8 mouse cellular contexts compared by ENCODE assay signal in the genomic region with DNA sequence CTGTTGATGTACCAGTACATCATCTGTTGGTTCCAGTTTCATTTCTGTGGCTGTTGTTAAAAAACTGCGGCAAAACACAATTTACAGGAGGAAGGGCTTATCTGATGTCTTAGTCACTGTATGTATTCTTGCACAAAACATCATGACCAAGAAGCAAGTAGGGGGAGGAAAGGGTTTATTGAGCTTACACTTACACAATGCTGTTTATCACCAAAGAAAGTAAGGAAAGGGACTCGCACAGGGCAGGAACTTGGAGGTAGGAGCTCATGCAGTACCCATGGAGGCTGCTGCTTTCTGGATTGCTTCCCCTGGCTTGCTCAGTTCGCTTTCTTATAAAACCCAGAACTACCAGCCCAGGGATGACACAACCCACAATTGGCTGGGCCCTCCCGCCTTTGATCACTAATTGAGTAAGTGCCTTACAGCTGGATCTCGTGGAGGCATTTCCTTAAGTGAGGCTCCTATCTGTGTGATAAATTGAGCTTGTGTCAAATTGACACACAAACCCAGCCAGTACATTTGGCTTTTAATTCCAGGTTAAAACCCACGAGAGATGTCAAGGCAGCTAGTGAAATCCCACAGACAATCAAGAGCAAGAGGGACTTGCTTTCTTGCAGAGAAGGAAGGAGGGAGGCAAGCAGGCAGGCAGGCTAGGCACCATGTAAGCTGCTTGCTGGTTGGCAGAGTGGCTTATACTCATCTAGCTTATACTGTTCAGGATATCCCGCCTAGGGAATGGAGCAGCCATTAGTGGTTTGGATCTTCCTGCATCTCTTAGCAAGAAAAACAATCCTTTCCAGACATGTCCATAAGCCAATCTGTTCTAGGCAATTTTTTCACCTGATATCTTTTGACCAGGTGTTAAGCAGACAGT. TPM values are rescaled to one million over a fixed set of nuclear protein-coding genes. Genes with fewer than 3 reads are reported as not detected.
A peak's percentile ranks its signal among the peaks of the same experiment; 100 is the strongest.
DNase-seq lines count a peak whose midpoint lies in the region; ATAC-seq and TF ChIP-seq lines count a peak whose summit lies in the region.

No protein-coding gene starts in this region.

- no peak for DNase-seq in cerebellum, adult 2 months
- no peak for DNase-seq in cerebellum, postnatal 4 days (ENCODE audit: low spot score in 2 of 2)
- peak; percentile 67 for DNase-seq in A20 (ENCODE audit: low read depth, low spot score)
- DNase-seq in embryonic facial prominence, embryonic 14.5 days (ENCODE audit: low spot score) = no peak
- no peak for DNase-seq in cerebellum, adult 11 months
- no peak for DNase-seq in kidney, postnatal 25 days

- H3K36me3 ChIP-seq in embryonic facial prominence, embryonic 14.5 days (ENCODE audit: control insufficient read depth, insufficient read depth, low read length) = peaks cover 28% of the 10 kb centered on the region
- peaks cover 25% of the 10 kb centered on the region for H3K36me3 ChIP-seq in limb, embryonic 15.5 days
- 0 out of 2 replicates have a peak, but pooled peaks cover 7% of the 10 kb centered on the region for H3K36me3 ChIP-seq in stomach, embryonic 16.5 days (ENCODE audit: control insufficient read depth, insufficient read depth, low read length)

- WGBS in cerebellum, adult 2 months = 76% methylated on average over 7 of the region's 7 CpGs
- 51% methylated on average over 7 of the region's 7 CpGs for WGBS in embryonic facial prominence, embryonic 14.5 days
- WGBS in limb, embryonic 15.5 days = 40% methylated on average over 7 of the region's 7 CpGs
- 50% methylated on average over 7 of the region's 7 CpGs for WGBS in stomach, embryonic 16.5 days

- no peak overlapping the region for H3K27ac ChIP-seq in cerebellum, adult 2 months (ENCODE audit: insufficient read depth, low read length)
- no peak overlapping the region for H3K27ac ChIP-seq in embryonic facial prominence, embryonic 14.5 days (replicated peaks; ENCODE audit: low read depth, low read length)
- H3K27ac ChIP-seq in limb, embryonic 15.5 days = no peak overlapping the region
- no peak overlapping the region; the same call in 1 of the 2 replicates for H3K27ac ChIP-seq in stomach, embryonic 16.5 days (ENCODE audit: low read length)

- no peak for ATAC-seq in embryonic facial prominence, embryonic 14.5 days (ENCODE audit: low read depth)
- ATAC-seq in limb, embryonic 15.5 days (ENCODE audit: insufficient number of reproducible peaks, low FRiP score, low TSS enrichment, low read depth) = no peak
- ATAC-seq in stomach, embryonic 16.5 days (ENCODE audit: insufficient read depth, low FRiP score) = no peak

- no peaks in the 10 kb centered on the region for H3K9me3 ChIP-seq in embryonic facial prominence, embryonic 14.5 days (ENCODE audit: control insufficient read depth, low read length)
- no peaks in the 10 kb centered on the region for H3K9me3 ChIP-seq in limb, embryonic 15.5 days
- no peaks in the 10 kb centered on the region for H3K9me3 ChIP-seq in stomach, embryonic 16.5 days (replicated peaks; ENCODE audit: control insufficient read depth, low read length)

- no peak for TF ChIP-seq CTCF in cerebellum, adult 2 months (IDR thresholded peaks at IDR 0.05; ENCODE audit: borderline replicate concordance, insufficient read depth, low read depth, low read length)

- TF ChIP-seq POLR2A in cerebellum, adult 2 months (IDR thresholded peaks at IDR 0.05; ENCODE audit: borderline replicate concordance, insufficient read depth, low read length) = no peak

- H3K4me3 ChIP-seq in cerebellum, adult 2 months (replicated peaks; ENCODE audit: insufficient read depth, low read depth, low read length) = peak overlapping the region; percentile 96
- H3K4me3 ChIP-seq in embryonic facial prominence, embryonic 14.5 days (ENCODE audit: low read depth, low read length) = peak overlapping the region; percentile 82
- peak overlapping the region; percentile 79 for H3K4me3 ChIP-seq in limb, embryonic 15.5 days
- H3K4me3 ChIP-seq in stomach, embryonic 16.5 days (replicated peaks; ENCODE audit: low read length) = peak overlapping the region; percentile 91

- H3K9ac ChIP-seq in embryonic facial prominence, embryonic 14.5 days (ENCODE audit: low read depth, low read length) = peak overlapping the region; percentile 94
- H3K9ac ChIP-seq in limb, embryonic 15.5 days = no peak overlapping the region
- H3K9ac ChIP-seq in stomach, embryonic 16.5 days (ENCODE audit: low read length) = peak overlapping the region; percentile 97

- peak overlapping the region; percentile 65 for H3K4me2 ChIP-seq in embryonic facial prominence, embryonic 14.5 days (ENCODE audit: low read depth, low read length)
- peak overlapping the region; percentile 47 for H3K4me2 ChIP-seq in limb, embryonic 15.5 days
- H3K4me2 ChIP-seq in stomach, embryonic 16.5 days (ENCODE audit: low read depth, low read length) = peak overlapping the region; percentile 85

- H3K4me1 ChIP-seq in cerebellum, adult 2 months (ENCODE audit: control insufficient read depth, insufficient read depth, low read length) = peaks cover 3% of the 10 kb centered on the region
- peaks cover 9% of the 10 kb centered on the region; the same call in 1 of the 2 replicates for H3K4me1 ChIP-seq in embryonic facial prominence, embryonic 14.5 days (ENCODE audit: control insufficient read depth, insufficient read depth, low read length)
- peaks cover 11% of the 10 kb centered on the region for H3K4me1 ChIP-seq in limb, embryonic 15.5 days
- peaks cover 9% of the 10 kb centered on the region for H3K4me1 ChIP-seq in stomach, embryonic 16.5 days (ENCODE audit: control insufficient read depth, insufficient read depth, low read length)

- no peaks in the 10 kb centered on the region for H3K27me3 ChIP-seq in cerebellum, adult 2 months (ENCODE audit: control insufficient read depth, insufficient read depth, low read length)
- H3K27me3 ChIP-seq in embryonic facial prominence, embryonic 14.5 days (replicated peaks; ENCODE audit: control insufficient read depth, insufficient read depth, low read length) = no peaks in the 10 kb centered on the region
- no peaks in the 10 kb centered on the region for H3K27me3 ChIP-seq in limb, embryonic 15.5 days
- no peaks in the 10 kb centered on the region for H3K27me3 ChIP-seq in stomach, embryonic 16.5 days (ENCODE audit: control insufficient read depth, insufficient read depth, low read length)

RNA-seq across cellular contexts. Expression of a gene that starts 1.6 kb away (rescaled TPM):
- 46.3 and 50.7 TPM in 2 replicates for polyA plus RNA-seq in cerebellum, adult 2 months (2012; rRNA removed)
- polyA plus RNA-seq in embryonic facial prominence, embryonic 14.5 days (2014; fragmentation: Nextera tagmentation; extraction: Ambion mirVana) = 102 and 118 TPM in 2 replicates
- polyA plus RNA-seq in limb, embryonic 15.5 days (2015; fragmentation: Nextera tagmentation; extraction: Ambion mirVana) = 113 TPM in 2 replicates
- 105 and 110 TPM in 2 replicates for polyA plus RNA-seq in stomach, embryonic 16.5 days (2015; fragmentation: Nextera tagmentation; extraction: Ambion mirVana)

RNA-seq across cellular contexts. Expression of a gene that starts 24.0 kb away (rescaled TPM):
- polyA plus RNA-seq in cerebellum, adult 2 months (2012; rRNA removed) = not detected in 2 replicates
- polyA plus RNA-seq in embryonic facial prominence, embryonic 14.5 days (2014; fragmentation: Nextera tagmentation; extraction: Ambion mirVana) = not detected in 2 replicates
- polyA plus RNA-seq in limb, embryonic 15.5 days (2015; fragmentation: Nextera tagmentation; extraction: Ambion mirVana) = not detected in 2 replicates
- polyA plus RNA-seq in stomach, embryonic 16.5 days (2015; fragmentation: Nextera tagmentation; extraction: Ambion mirVana) = not detected in 2 replicates

RNA-seq across cellular contexts. Expression of a gene that starts 26.7 kb away (rescaled TPM):
- 18.3 and 22.0 TPM in 2 replicates for polyA plus RNA-seq in cerebellum, adult 2 months (2012; rRNA removed)
- polyA plus RNA-seq in embryonic facial prominence, embryonic 14.5 days (2014; fragmentation: Nextera tagmentation; extraction: Ambion mirVana) = 36.7 and 39.4 TPM in 2 replicates
- polyA plus RNA-seq in limb, embryonic 15.5 days (2015; fragmentation: Nextera tagmentation; extraction: Ambion mirVana) = 53.2 and 66.1 TPM in 2 replicates
- polyA plus RNA-seq in stomach, embryonic 16.5 days (2015; fragmentation: Nextera tagmentation; extraction: Ambion mirVana) = 50.3 and 51.6 TPM in 2 replicates

RNA-seq across cellular contexts. Expression of a gene that starts 26.8 kb away (rescaled TPM):
- 82.7 and 86.7 TPM in 2 replicates for polyA plus RNA-seq in cerebellum, adult 2 months (2012; rRNA removed)
- 282 and 304 TPM in 2 replicates for polyA plus RNA-seq in embryonic facial prominence, embryonic 14.5 days (2014; fragmentation: Nextera tagmentation; extraction: Ambion mirVana)
- polyA plus RNA-seq in limb, embryonic 15.5 days (2015; fragmentation: Nextera tagmentation; extraction: Ambion mirVana) = 242 and 296 TPM in 2 replicates
- 259 and 291 TPM in 2 replicates for polyA plus RNA-seq in stomach, embryonic 16.5 days (2015; fragmentation: Nextera tagmentation; extraction: Ambion mirVana)

RNA-seq across cellular contexts. Expression of a gene that starts 43.6 kb away (rescaled TPM):
- not detected in 2 replicates for polyA plus RNA-seq in cerebellum, adult 2 months (2012; rRNA removed)
- not detected in 2 replicates for polyA plus RNA-seq in embryonic facial prominence, embryonic 14.5 days (2014; fragmentation: Nextera tagmentation; extraction: Ambion mirVana)
- polyA plus RNA-seq in limb, embryonic 15.5 days (2015; fragmentation: Nextera tagmentation; extraction: Ambion mirVana) = not detected in 2 replicates
- not detected in 2 replicates for polyA plus RNA-seq in stomach, embryonic 16.5 days (2015; fragmentation: Nextera tagmentation; extraction: Ambion mirVana)
